Mouse (Mus musculus): ENCODE measurements around the gene Fam160a1. TPM values are rescaled to one million over a fixed set of nuclear protein-coding genes. Genes with fewer than 3 reads are reported as not detected.
A peak's percentile ranks its signal among the peaks of the same experiment; 100 is the strongest.

The Fam160a1 gene
- polyA plus RNA-seq, 1 experiment, result 1.3 TPM

DNA sequence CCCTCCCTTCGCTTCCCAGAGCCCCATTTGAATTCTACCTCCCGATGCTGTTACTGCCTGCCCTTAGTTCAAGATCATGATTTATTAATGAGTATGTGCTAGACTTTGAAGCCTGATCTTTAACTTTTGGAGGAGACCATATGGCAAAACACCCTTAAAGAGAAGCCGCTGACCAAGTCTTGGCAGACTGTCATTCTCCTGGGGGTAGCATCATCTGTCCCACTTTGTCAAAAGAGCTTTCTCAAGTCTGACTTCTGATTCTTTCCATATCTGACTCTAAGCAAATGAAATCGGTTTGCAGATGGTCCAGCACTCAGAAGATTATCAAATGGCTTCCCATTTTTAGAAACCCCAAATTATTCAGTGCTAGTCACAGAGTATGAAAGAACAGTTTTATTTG is 27.3 kb downstream of the Fam160a1 start:
- DNase-seq, result peak in 1 of 2 experiments; percentile 40
- H3K4me1 ChIP-seq (ENCODE audit: control insufficient read depth, insufficient read depth, low read length), result no peaks in the 10 kb centered on the region
- 22% methylated on average over 4 of the region's 4 CpGs for WGBS
- no peak overlapping the region for H3K4me3 ChIP-seq (replicated peaks; ENCODE audit: insufficient read depth, low read depth, low read length)
- no peaks in the 10 kb centered on the region for H3K27me3 ChIP-seq (ENCODE audit: control insufficient read depth, insufficient read depth, low read length)
- TF ChIP-seq CTCF (IDR thresholded peaks at IDR 0.05; ENCODE audit: borderline replicate concordance, insufficient read depth, low read depth, low read length), result no peak
- no peak for TF ChIP-seq POLR2A (IDR thresholded peaks at IDR 0.05; ENCODE audit: borderline replicate concordance, insufficient read depth, low read length)
- no peak overlapping the region for H3K27ac ChIP-seq (ENCODE audit: insufficient read depth, low read length)

DNA sequence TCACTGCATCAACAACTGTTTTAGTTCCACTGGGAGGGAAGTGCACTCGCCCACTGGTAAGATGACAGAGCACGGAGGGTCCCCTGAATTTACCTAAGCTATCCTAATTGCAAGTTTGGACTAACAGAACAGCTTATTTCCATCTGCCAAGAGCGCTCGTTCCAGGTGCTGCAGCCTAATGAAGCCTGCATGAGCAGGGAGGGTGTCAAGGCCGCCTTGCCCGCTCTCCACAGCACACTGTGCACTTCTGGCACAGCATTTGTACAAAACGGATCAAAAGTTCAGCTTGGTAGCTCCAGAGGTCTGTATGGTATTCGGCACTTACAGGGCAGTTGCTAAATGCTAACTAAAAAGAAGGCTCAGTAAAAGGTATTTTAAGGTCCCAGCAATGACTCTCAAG is 30.6 kb downstream of the Fam160a1 start:
- Histone ChIP-seq H3K4me1 (ENCODE audit: control insufficient read depth, insufficient read depth, low read length) (no peaks in the 10 kb centered on the region), H3K27ac (ENCODE audit: insufficient read depth, low read length) (no peak overlapping the region), H3K4me3 (replicated peaks; ENCODE audit: insufficient read depth, low read depth, low read length) (no peak overlapping the region), H3K27me3 (ENCODE audit: control insufficient read depth, insufficient read depth, low read length) (no peaks in the 10 kb centered on the region)
- 58% methylated on average over 8 of the region's 8 CpGs for WGBS
- TF ChIP-seq POLR2A (IDR thresholded peaks at IDR 0.05; ENCODE audit: borderline replicate concordance, insufficient read depth, low read length) (no peak), CTCF (IDR thresholded peaks at IDR 0.05; ENCODE audit: borderline replicate concordance, insufficient read depth, low read depth, low read length) (no peak)
- no peak for DNase-seq

DNA sequence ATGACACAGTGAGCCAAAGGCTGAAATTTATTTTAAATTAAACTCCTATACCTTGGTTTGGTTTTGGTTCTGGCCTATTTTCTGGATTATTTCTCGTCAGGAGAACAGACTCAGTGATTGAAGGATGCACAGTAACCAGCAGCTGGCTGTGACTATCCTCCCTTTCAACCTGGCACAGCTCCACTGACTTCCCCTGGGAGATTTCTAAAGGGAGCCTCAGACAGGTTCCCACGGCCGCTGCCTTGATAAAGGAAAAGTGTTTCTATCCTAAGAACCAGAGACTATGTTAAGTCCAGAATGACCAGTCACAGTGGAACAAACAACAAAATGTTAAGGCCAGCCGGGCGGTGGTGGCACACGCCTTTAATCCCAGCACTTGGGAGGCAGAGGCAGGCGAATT is 36.2 kb downstream of the Fam160a1 start:
- Histone ChIP-seq H3K27ac (ENCODE audit: insufficient read depth, low read length) (no peak overlapping the region), H3K4me1 (ENCODE audit: control insufficient read depth, insufficient read depth, low read length) (no peaks in the 10 kb centered on the region), H3K27me3 (ENCODE audit: control insufficient read depth, insufficient read depth, low read length) (no peaks in the 10 kb centered on the region), H3K4me3 (replicated peaks; ENCODE audit: insufficient read depth, low read depth, low read length) (no peak overlapping the region)
- WGBS, result 74% methylated on average over 7 of the region's 7 CpGs
- no peak for DNase-seq
- TF ChIP-seq CTCF (IDR thresholded peaks at IDR 0.05; ENCODE audit: borderline replicate concordance, insufficient read depth, low read depth, low read length) (no peak), POLR2A (IDR thresholded peaks at IDR 0.05; ENCODE audit: borderline replicate concordance, insufficient read depth, low read length) (no peak)

DNA sequence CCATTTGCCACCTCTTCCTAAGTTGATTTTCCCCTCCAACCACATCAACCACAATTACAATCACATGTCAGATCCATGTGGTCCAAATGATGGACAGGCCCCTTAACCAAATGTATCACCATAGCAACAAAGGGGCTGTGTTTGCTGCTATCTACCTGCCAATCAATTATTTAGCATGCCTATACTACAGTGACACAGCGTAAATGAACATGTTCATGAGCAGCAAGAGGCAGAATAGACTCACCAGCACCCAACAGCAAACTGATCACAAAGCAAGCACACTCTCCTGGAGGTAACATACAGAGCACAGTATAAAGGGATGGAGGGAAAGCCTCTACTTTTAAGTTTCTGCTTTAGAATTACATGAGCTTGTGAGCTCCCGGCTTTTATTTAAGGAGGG is 36.8 kb downstream of the Fam160a1 start:
- no peak for DNase-seq
- TF ChIP-seq POLR2A (IDR thresholded peaks at IDR 0.05; ENCODE audit: borderline replicate concordance, insufficient read depth, low read length), result no peak
- no peak for TF ChIP-seq CTCF (IDR thresholded peaks at IDR 0.05; ENCODE audit: borderline replicate concordance, insufficient read depth, low read depth, low read length)
- Histone ChIP-seq H3K4me1 (ENCODE audit: control insufficient read depth, insufficient read depth, low read length) (no peaks in the 10 kb centered on the region), H3K4me3 (replicated peaks; ENCODE audit: insufficient read depth, low read depth, low read length) (no peak overlapping the region), H3K27me3 (ENCODE audit: control insufficient read depth, insufficient read depth, low read length) (no peaks in the 10 kb centered on the region), H3K27ac (ENCODE audit: insufficient read depth, low read length) (no peak overlapping the region)
- 68% methylated on average over 2 of the region's 2 CpGs for WGBS

DNA sequence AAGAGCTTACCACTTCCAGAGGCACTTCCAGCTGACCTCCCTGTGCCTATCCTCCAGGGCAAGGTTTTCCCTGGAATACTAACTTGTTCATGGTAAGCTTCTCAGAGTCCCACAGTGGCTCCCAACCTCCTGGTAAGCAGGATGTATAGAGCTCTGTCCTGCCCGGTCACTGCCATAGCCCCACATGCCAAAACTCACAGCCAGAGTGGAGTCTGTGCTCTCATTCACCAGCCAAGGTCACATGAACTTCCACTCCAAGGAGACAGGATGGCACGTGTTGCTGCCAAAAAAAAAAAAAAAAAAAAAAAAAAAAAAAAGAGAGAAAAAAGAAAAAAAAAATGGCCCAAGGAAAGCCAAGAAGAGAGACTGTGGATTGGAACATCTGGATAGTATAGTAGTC is 39.2 kb downstream of the Fam160a1 start:
- H3K27ac ChIP-seq (ENCODE audit: insufficient read depth, low read length), result no peak overlapping the region
- TF ChIP-seq POLR2A (IDR thresholded peaks at IDR 0.05; ENCODE audit: borderline replicate concordance, insufficient read depth, low read length) (no peak), CTCF (IDR thresholded peaks at IDR 0.05; ENCODE audit: borderline replicate concordance, insufficient read depth, low read depth, low read length) (no peak)
- WGBS, result 32% methylated on average over 2 of the region's 2 CpGs
- no peaks in the 10 kb centered on the region for H3K4me1 ChIP-seq (ENCODE audit: control insufficient read depth, insufficient read depth, low read length)
- H3K27me3 ChIP-seq (ENCODE audit: control insufficient read depth, insufficient read depth, low read length), result no peaks in the 10 kb centered on the region
- H3K4me3 ChIP-seq (replicated peaks; ENCODE audit: insufficient read depth, low read depth, low read length), result no peak overlapping the region
- DNase-seq, result no peak

DNA sequence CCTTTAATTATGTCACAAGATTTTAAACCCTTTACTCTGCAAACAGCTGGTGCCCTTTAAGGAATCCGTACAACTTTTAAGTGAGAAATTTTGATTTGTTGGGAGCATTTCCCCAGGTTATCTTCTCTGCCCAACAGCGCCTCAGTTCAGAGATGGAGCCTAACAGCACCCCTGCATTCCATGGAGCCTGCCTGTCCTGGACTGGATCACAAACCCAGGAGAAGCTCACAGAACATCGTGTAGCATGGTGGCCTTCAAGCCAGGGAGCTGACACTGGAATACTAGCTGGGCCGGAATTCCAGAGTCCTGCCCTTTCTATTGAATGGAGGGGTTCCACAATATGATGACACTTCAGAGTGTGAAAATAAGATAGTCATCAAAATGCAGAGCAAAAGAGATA is 39.7 kb downstream of the Fam160a1 start:
- Histone ChIP-seq H3K27ac (ENCODE audit: insufficient read depth, low read length) (no peak overlapping the region), H3K4me1 (ENCODE audit: control insufficient read depth, insufficient read depth, low read length) (no peaks in the 10 kb centered on the region), H3K27me3 (ENCODE audit: control insufficient read depth, insufficient read depth, low read length) (no peaks in the 10 kb centered on the region), H3K4me3 (replicated peaks; ENCODE audit: insufficient read depth, low read depth, low read length) (no peak overlapping the region)
- no peak for TF ChIP-seq CTCF (IDR thresholded peaks at IDR 0.05; ENCODE audit: borderline replicate concordance, insufficient read depth, low read depth, low read length)
- TF ChIP-seq POLR2A (IDR thresholded peaks at IDR 0.05; ENCODE audit: borderline replicate concordance, insufficient read depth, low read length), result no peak
- DNase-seq, result no peak
- 82% methylated on average over 4 of the region's 4 CpGs for WGBS

DNA sequence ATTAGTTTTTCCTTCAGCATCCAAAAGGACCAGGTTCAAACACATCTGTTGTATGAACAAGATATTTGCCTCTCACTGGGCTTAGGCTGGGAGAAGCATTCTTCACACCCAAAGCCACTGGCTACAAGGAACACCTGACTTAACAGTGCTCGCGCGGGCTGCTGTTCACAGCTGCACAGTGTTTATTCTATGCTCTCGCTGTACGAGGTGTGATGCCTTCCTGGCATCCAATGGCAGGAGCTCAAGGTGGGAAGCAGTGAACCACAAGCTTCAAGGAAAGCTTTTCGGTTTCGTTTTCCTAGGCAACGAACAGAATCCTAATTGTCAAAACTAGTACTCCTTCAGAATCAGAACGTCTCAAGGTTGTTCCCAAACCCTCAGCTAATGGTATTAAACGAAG is 40.4 kb downstream of the Fam160a1 start:
- Histone ChIP-seq H3K4me3 (replicated peaks; ENCODE audit: insufficient read depth, low read depth, low read length) (no peak overlapping the region), H3K4me1 (ENCODE audit: control insufficient read depth, insufficient read depth, low read length) (no peaks in the 10 kb centered on the region), H3K27ac (ENCODE audit: insufficient read depth, low read length) (no peak overlapping the region), H3K27me3 (ENCODE audit: control insufficient read depth, insufficient read depth, low read length) (no peaks in the 10 kb centered on the region)
- DNase-seq, result no peak
- no peak for TF ChIP-seq CTCF (IDR thresholded peaks at IDR 0.05; ENCODE audit: borderline replicate concordance, insufficient read depth, low read depth, low read length)
- no peak for TF ChIP-seq POLR2A (IDR thresholded peaks at IDR 0.05; ENCODE audit: borderline replicate concordance, insufficient read depth, low read length)
- WGBS, result 84% methylated on average over 10 of the region's 10 CpGs

DNA sequence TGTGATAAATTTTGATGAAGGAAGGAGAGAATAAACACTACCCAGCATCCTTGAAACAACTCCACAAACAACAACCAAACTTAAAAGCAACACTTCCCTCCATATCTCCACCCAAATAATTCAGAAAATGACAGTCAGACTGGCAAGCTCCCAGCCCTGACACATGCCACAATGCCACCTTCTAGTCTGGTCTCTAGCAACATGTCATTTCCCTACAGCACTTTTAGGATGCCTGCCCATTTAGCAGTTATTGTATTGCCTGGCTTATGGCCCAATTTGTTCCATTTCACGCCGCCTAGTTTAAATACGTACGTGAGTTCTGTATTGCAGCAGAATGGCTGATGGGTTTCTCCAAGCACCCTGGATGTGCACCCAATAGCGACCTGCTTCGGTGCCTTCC is 41.0 kb downstream of the Fam160a1 start:
- TF ChIP-seq CTCF (IDR thresholded peaks at IDR 0.05; ENCODE audit: borderline replicate concordance, insufficient read depth, low read depth, low read length) (no peak), POLR2A (IDR thresholded peaks at IDR 0.05; ENCODE audit: borderline replicate concordance, insufficient read depth, low read length) (no peak)
- H3K27ac ChIP-seq (ENCODE audit: insufficient read depth, low read length), result no peak overlapping the region
- WGBS, result 47% methylated on average over 6 of the region's 6 CpGs
- H3K27me3 ChIP-seq (ENCODE audit: control insufficient read depth, insufficient read depth, low read length), result no peaks in the 10 kb centered on the region
- DNase-seq, result no peak
- H3K4me3 ChIP-seq (replicated peaks; ENCODE audit: insufficient read depth, low read depth, low read length), result no peak overlapping the region
- no peaks in the 10 kb centered on the region for H3K4me1 ChIP-seq (ENCODE audit: control insufficient read depth, insufficient read depth, low read length)

Data from cerebellum, adult 2 months (tissue).